Mouse (Mus musculus): ENCODE results near the gene Fam222a. TPM values are rescaled to one million over a fixed set of nuclear protein-coding genes. Genes with fewer than 3 reads are reported as not detected.

The Fam222a gene
- total RNA-seq, 2 experiments from 2014 or later, result 10.9 to 11.0 TPM

- DNase-seq (ENCODE audit: low spot score in 2 of 2), result no peak
These were observed 81.0 kb downstream of the Fam222a start for GRCm38 (mm10) chr5:114648728-114649311.

- DNase-seq (ENCODE audit: low spot score in 2 of 2), result no peak
These were observed 83.2 kb downstream of the Fam222a start for GRCm38 (mm10) chr5:114651002-114651401.

- DNase-seq (ENCODE audit: low spot score in 2 of 2), result no peak
These were observed 83.6 kb downstream of the Fam222a start for GRCm38 (mm10) chr5:114651449-114651848.

GRCm38 (mm10) chr5:114653656-114654437, 86.0 kb downstream of the Fam222a start:
- no peak for DNase-seq (ENCODE audit: low spot score in 2 of 2)

GRCm38 (mm10) chr5:114655721-114656120, 87.9 kb downstream of the Fam222a start:
- DNase-seq (ENCODE audit: low spot score in 2 of 2), result no peak

- DNase-seq (ENCODE audit: low spot score in 2 of 2), result no peak
These were observed 88.5 kb downstream of the Fam222a start for GRCm38 (mm10) chr5:114656305-114656704.

GRCm38 (mm10) chr5:114657426-114657825, 89.6 kb downstream of the Fam222a start:
- no peak for DNase-seq (ENCODE audit: low spot score in 2 of 2)

- DNase-seq (ENCODE audit: low spot score in 2 of 2), result no peak
These were observed 90.4 kb downstream of the Fam222a start, which contains the start of gene Trpv4 for GRCm38 (mm10) chr5:114658255-114658654. Gene Trpv4, minus strand, starts transcription at chr5:114658421.

- DNase-seq (ENCODE audit: low spot score in 2 of 2), result no peak
These were observed 93.2 kb downstream of the Fam222a start for GRCm38 (mm10) chr5:114661029-114661428.

Other genes with a start within 250 kb of the Fam222a start
- gene Kctd10, start 187.5 kb upstream of the Fam222a start, total RNA-seq (2021), result 10 to 100 TPM; 64.6 to 68.6 TPM
- 10 to 100 TPM; 86.2 to 93.3 TPM for gene Ube3b, start 187.4 kb upstream of the Fam222a start, total RNA-seq (2021)
- gene Mmab, start 124.0 kb upstream of the Fam222a start, total RNA-seq (2021), result 10 to 100 TPM; 20.2 to 20.5 TPM
- 10 to 100 TPM; 26.9 to 30.9 TPM for gene Mvk, start 123.7 kb upstream of the Fam222a start, total RNA-seq (2021)
- gene Trpv4, start 90.4 kb downstream of the Fam222a start, total RNA-seq (2021), result 1 to 10 TPM; 1.4 to 2.1 TPM
- gene Gltp, start 123.0 kb downstream of the Fam222a start, total RNA-seq (2021), result 10 to 100 TPM; 21.6 to 22.4 TPM
- 10 to 100 TPM; 11.2 to 12.3 TPM for gene Tchp, start 139.7 kb downstream of the Fam222a start, total RNA-seq (2021)
- gene Ankrd13a, start 206.7 kb downstream of the Fam222a start, total RNA-seq (2021), result 10 to 100 TPM; 31.2 to 33.8 TPM
- gene Git2, start 207.5 kb downstream of the Fam222a start, total RNA-seq (2021), result 10 to 100 TPM; 39.2 to 49.6 TPM

Measured in left cerebral cortex, adult 18-20 months (tissue).